Mouse (Mus musculus) heart, embryonic 15.5 days (tissue): Measurements from ENCODE around the gene B3galt1. TPM values are rescaled to one million over a fixed set of nuclear protein-coding genes. Genes with fewer than 3 reads are reported as not detected.

Source experiments
- ATAC-seq: fragments of 200-750 bp; cut with Nextera tagmentation; replicated peaks from 2 replicates; pipeline ENCODE4 v1.8.0; 2017; ENCODE audit warnings: low read depth, moderate TSS enrichment; ENCODE audit not compliant: insufficient number of reproducible peaks, insufficient read depth, low FRiP score
- H3K27ac ChIP-seq: fragments of 300-500 bp; sonication (generic); 2 replicates; pipeline ENCODE4 v1.5.1; 2015; ENCODE audit warnings: mild to moderate bottlenecking, inconsistent platforms
- H3K27me3 ChIP-seq: fragments of 300-500 bp; sonication (generic); 2 replicates; pipeline ENCODE4 v1.6.1; 2015; ENCODE audit warnings: inconsistent platforms
- H3K36me3 ChIP-seq: fragments of 300-500 bp; sonication (generic); 2 replicates; pipeline ENCODE4 v1.6.1; 2015; ENCODE audit warnings: mild to moderate bottlenecking, inconsistent platforms
- H3K4me1 ChIP-seq: fragments of 300-500 bp; sonication (generic); replicated peaks from 2 replicates; pipeline ENCODE4 v1.6.1; 2015; ENCODE audit warnings: inconsistent platforms
- H3K4me2 ChIP-seq: fragments of 300-500 bp; sonication (generic); 2 replicates; pipeline ENCODE4 v1.6.1; 2015; ENCODE audit warnings: inconsistent platforms, mild to moderate bottlenecking, moderate library complexity
- H3K4me3 ChIP-seq: fragments of 300-500 bp; sonication (generic); 2 replicates; pipeline ENCODE4 v1.5.1; 2015; ENCODE audit warnings: mild to moderate bottlenecking, inconsistent platforms
- H3K9ac ChIP-seq: fragments of 300-500 bp; sonication (generic); 2 replicates; pipeline ENCODE4 v1.6.1; 2015; ENCODE audit warnings: mild to moderate bottlenecking, inconsistent platforms
- H3K9me3 ChIP-seq: fragments of 300-500 bp; sonication (generic); replicated peaks from 2 replicates; pipeline ENCODE4 v1.6.1; 2016; ENCODE audit warnings: inconsistent platforms
- WGBS: fragments of 180-500 bp; shearing (Covaris S2); methylation state at CpG from one replicate; pipeline ENCODE4 v1.1.7; 2015; ENCODE audit warnings: mixed read lengths; 5-methylcytosine and 5-hydroxymethylcytosine counted together
- polyA plus RNA-seq: library from polyadenylated mRNA; unstranded; fragments of >200 nt; fragmentation: Nextera tagmentation; extraction: Ambion mirVana; gene quantifications from 2 replicates; pipeline ENCODE4 v1.2.1, GENCODE M21; 2015

B3galt1 gene
- polyA plus RNA-seq, 1 experiment from 2014 or later: 7.6 TPM

DNA sequence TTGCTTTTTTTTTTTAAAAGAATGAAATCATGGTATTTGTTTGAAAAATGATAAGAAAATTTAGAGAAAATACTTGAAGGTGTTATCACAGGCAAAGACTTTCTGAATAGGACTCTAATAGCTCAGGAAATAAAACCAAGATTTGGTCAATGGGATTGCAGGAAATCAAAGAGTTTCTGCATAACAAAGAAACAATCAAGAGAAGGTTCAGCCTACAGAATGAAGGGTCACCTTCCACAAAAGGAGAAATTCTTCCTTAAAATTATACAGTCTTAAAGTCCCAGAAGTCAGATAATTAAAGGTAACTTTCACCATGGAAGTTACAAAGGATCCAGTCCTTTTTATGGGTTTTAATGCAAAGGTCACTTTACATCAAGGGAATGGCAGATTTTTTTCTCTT lies 24.7 kb downstream of the B3galt1 start:
- ATAC-seq: no peak
- Histone ChIP-seq H3K4me1 (peaks cover 8% of the 10 kb centered on the region), H3K4me2 (no peak overlapping the region), H3K36me3 (no peaks in the 10 kb centered on the region), H3K27ac (no peak overlapping the region), H3K27me3 (no peaks in the 10 kb centered on the region), H3K9me3 (no peaks in the 10 kb centered on the region), H3K9ac (no peak overlapping the region), H3K4me3 (no peak overlapping the region)

DNA sequence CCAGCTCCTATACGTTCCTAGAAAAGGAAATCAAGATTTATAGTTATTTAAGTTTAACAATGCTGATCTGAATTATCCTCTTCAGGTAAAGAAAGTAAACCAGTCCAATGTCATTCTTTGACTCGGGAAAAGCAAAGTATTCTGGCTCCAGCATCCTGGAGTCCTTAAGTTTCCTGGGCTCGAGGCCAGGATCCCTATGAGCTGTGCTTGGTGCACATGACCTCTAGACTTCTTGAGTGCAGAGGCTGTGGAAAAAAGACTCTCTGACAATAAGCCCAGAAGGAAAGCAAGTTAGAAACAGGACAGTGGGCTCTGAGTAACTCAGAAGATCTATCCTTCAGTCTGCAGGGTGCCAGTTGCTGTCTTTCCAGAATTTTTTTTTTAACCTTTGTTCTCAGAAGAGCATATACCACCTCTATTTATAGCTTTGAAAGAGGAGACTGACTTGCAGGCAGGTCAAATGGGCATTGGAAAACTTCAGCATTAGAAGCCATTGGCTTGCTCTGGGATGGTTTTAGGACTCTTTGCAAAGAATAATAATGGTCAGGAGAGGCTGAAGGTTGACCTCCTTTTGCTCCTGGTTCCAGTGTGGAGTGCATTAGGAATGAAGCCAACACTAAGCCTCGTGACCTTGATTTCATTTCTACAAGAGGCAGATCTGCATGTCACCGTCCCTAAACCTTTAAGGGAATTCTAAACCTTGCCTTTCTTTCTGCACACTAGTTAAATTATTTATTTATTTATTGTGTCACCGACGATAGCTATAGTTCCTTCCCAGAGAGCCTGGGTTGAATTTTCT lies 26.4 kb downstream of the B3galt1 start:
- Histone ChIP-seq H3K4me1 (peaks cover 8% of the 10 kb centered on the region), H3K27me3 (no peaks in the 10 kb centered on the region), H3K27ac (peak overlapping the region; percentile 78), H3K4me2 (no peak overlapping the region), H3K9me3 (no peaks in the 10 kb centered on the region), H3K4me3 (no peak overlapping the region), H3K9ac (no peak overlapping the region), H3K36me3 (no peaks in the 10 kb centered on the region)
- 55% methylated on average over 7 of the region's 7 CpGs for WGBS
- ATAC-seq: no peak; the same call in 1 of the 2 replicates

DNA sequence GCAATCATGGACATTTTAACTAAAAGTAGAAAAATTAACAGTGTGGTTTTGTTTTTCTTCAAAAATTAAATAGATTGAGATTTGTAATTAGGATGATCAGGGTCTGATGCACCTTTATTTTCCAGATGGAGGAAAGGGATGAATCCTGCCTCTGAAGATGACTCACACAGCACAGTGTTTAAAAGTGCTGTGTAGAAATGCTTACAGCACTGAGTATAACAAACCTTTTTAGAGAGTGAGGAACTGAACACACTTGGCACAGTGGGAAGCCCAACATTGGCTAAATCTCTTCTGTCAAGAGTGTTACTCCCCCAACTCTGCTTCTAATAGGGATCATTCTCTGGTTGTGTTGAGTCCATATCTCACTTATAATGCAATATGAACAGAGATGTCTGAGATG lies 57.2 kb downstream of the B3galt1 start:
- Histone ChIP-seq H3K9me3 (no peaks in the 10 kb centered on the region), H3K27ac (no peak overlapping the region), H3K4me2 (no peak overlapping the region), H3K4me3 (no peak overlapping the region), H3K27me3 (no peaks in the 10 kb centered on the region), H3K9ac (no peak overlapping the region), H3K4me1 (peaks cover 7% of the 10 kb centered on the region), H3K36me3 (no peaks in the 10 kb centered on the region)
- no peak for ATAC-seq

DNA sequence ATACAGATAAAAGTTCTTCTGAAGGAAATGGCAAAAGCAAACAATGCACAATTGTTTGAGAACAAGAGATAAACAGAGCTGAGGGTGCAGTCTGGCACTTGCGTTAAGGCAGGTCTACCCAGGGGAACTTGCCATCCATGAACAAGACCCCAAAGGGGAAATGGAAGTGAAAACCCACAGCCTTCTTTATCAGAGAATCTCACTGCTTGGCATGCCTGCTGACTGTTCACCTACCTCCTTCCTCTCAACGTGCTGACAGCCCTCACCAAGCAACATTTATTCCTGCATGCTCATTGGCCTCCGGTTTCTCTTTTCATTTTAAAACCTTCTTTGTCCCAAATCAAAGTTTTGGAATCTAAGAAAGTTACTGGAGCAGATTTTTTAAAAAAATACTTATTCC lies 62.0 kb downstream of the B3galt1 start:
- no peaks in the 10 kb centered on the region for H3K9me3 ChIP-seq
- no peaks in the 10 kb centered on the region for H3K36me3 ChIP-seq
- peaks cover 11% of the 10 kb centered on the region for H3K4me1 ChIP-seq
- peak overlapping the region; percentile 80 for H3K27ac ChIP-seq
- no peak overlapping the region for H3K4me2 ChIP-seq
- no peaks in the 10 kb centered on the region for H3K27me3 ChIP-seq
- WGBS: 25% methylated on average over 3 of the region's 3 CpGs
- no peak for ATAC-seq
- no peak overlapping the region for H3K9ac ChIP-seq
- no peak overlapping the region for H3K4me3 ChIP-seq

DNA sequence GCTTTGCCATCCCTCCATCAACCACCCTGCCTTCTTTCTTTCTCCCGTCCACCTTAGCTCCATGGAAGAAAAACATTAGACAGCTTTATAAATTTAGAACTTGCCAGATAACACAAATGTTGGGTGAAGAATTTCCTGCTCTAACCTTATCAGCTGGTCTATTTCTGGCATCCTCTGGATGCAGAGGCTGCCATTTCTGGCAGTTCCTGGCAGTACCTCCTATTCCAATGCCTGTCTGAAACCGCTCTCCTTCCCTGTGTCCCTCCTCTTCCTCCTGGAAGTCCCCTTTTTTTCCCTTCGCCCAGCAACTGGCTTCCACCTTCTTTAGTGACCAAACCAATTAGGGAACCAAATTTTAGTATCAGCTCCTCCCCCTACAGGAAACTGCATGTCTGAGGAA lies 62.6 kb downstream of the B3galt1 start:
- H3K36me3 ChIP-seq: no peaks in the 10 kb centered on the region
- H3K9ac ChIP-seq: no peak overlapping the region
- H3K4me2 ChIP-seq: peak overlapping the region; percentile 46; the same call in 1 of the 2 replicates
- H3K27me3 ChIP-seq: no peaks in the 10 kb centered on the region
- peaks cover 11% of the 10 kb centered on the region for H3K4me1 ChIP-seq
- ATAC-seq: peak; percentile 70
- 25% methylated on average over 3 of the region's 3 CpGs for WGBS
- no peaks in the 10 kb centered on the region for H3K9me3 ChIP-seq
- H3K27ac ChIP-seq: peak overlapping the region; percentile 80
- no peak overlapping the region for H3K4me3 ChIP-seq

DNA sequence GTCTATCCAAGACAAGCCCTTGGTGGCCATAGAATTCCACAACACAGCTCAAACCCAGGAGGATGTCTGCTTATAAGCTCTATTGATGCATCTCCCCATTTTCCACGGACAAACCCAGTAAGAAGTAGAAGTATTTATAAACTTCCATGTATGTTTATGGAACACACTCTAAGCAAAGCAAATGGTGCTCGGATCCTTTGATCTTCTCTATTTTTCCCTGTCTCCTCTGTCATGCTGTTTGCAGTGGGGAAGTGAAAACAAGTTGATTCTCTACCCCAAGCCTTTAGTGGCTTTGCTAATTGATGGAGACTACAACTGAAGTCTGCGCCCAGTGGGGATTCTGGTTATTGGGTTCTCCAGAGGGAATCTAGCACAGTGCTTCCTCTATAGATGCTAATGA lies 89.2 kb downstream of the B3galt1 start:
- H3K9me3 ChIP-seq: no peaks in the 10 kb centered on the region
- H3K4me1 ChIP-seq: no peaks in the 10 kb centered on the region
- H3K27ac ChIP-seq: no peak overlapping the region
- WGBS: 68% methylated on average over 3 of the region's 3 CpGs
- no peak for ATAC-seq
- no peaks in the 10 kb centered on the region for H3K27me3 ChIP-seq
- no peak overlapping the region for H3K4me3 ChIP-seq
- no peaks in the 10 kb centered on the region for H3K36me3 ChIP-seq
- H3K4me2 ChIP-seq: no peak overlapping the region
- no peak overlapping the region for H3K9ac ChIP-seq

DNA sequence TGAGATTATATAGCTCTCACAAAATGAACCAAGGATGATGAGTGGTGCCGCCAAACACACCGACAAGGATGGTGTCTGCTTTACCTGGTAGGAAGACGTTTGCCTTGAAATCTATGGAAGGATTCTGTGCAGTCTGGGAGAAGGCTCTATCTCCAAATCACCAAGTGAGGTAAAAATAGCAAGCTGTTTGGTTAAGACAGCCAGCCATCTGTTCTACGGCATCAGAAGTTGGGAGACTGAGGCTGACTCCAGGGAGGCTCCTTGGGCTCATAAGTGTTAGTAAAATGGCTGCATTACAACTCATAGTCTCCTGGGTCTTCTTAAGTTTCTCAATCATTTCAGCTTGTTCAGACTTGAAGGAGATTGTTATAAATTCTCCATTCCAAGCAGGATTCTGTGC lies 91.7 kb downstream of the B3galt1 start:
- WGBS: 60% methylated on average over 4 of the region's 4 CpGs
- H3K36me3 ChIP-seq: no peaks in the 10 kb centered on the region
- no peak overlapping the region for H3K9ac ChIP-seq
- H3K4me2 ChIP-seq: no peak overlapping the region
- H3K4me1 ChIP-seq: no peaks in the 10 kb centered on the region
- H3K4me3 ChIP-seq: no peak overlapping the region
- H3K27me3 ChIP-seq: no peaks in the 10 kb centered on the region
- ATAC-seq: no peak
- no peak overlapping the region for H3K27ac ChIP-seq
- H3K9me3 ChIP-seq: no peaks in the 10 kb centered on the region

DNA sequence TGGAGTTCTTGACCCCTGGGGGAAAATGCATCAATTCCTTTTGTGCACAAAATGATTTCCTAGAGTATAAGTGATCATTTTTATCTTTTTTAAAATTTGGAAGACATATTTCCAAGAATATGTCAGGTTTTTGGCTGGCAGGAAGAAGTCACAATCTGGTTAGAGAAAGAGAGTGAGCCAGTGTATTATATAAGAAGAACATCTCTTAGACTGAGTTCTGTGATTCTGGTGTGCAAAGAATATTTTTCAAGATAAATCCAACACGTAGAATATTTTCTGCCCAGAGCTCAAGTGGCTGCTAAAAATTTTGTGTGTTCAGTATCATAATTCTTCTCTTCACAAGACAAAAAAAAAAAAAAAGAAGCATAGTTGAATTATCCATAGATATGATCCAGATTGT lies 92.4 kb downstream of the B3galt1 start:
- no peaks in the 10 kb centered on the region for H3K27me3 ChIP-seq
- no peak overlapping the region for H3K27ac ChIP-seq
- no peaks in the 10 kb centered on the region for H3K4me1 ChIP-seq
- no peak overlapping the region for H3K4me2 ChIP-seq
- H3K9ac ChIP-seq: no peak overlapping the region
- H3K36me3 ChIP-seq: no peaks in the 10 kb centered on the region
- H3K9me3 ChIP-seq: no peaks in the 10 kb centered on the region
- WGBS: 82% methylated on average over 1 of the region's 1 CpGs
- H3K4me3 ChIP-seq: no peak overlapping the region
- ATAC-seq: no peak

DNA sequence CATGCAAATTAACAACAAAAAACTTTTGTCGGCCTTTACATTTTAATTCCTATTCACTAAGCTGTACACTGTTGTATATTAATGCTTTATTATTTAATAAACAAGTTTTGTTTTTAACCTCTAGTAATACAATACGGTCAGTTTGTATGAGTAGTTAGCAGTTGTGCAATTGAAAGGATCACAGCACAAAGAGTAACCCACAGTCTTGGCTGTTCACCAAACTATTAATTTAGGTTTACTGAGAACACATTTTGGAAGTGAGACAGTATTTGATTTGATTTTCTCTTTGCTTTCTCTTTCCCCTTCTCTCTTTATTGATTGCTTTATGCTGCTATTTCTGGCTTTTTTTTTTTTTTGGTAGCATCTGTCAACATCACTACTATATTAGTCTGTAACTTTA lies 106.0 kb downstream of the B3galt1 start:
- H3K27ac ChIP-seq: no peak overlapping the region
- H3K4me1 ChIP-seq: no peaks in the 10 kb centered on the region
- no peak overlapping the region for H3K9ac ChIP-seq
- H3K36me3 ChIP-seq: no peaks in the 10 kb centered on the region
- no peaks in the 10 kb centered on the region for H3K27me3 ChIP-seq
- H3K4me3 ChIP-seq: no peak overlapping the region
- H3K4me2 ChIP-seq: no peak overlapping the region
- no peak for ATAC-seq
- WGBS: 91% methylated on average over 2 of the region's 2 CpGs
- H3K9me3 ChIP-seq: no peaks in the 10 kb centered on the region

DNA sequence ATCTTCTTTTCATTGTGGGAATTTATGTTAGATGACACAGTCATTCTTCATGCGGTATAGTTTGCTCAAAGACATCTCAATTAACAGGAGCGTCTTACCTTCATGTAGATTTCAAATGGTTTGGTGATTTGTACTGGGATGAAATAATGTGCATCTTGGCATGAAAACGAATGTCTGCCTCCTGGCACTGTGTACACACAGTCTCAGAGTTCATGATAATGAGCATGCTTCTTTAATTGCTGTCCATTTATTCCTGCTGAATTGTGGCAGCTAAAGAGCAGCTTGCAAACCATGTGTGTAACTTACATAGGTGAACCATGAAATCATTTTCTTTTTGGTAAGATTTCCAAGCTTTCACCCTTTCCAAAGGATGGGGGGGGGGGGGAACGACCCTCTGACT lies 112.0 kb downstream of the B3galt1 start:
- H3K4me1 ChIP-seq: no peaks in the 10 kb centered on the region
- no peaks in the 10 kb centered on the region for H3K36me3 ChIP-seq
- H3K4me3 ChIP-seq: no peak overlapping the region
- no peak overlapping the region for H3K27ac ChIP-seq
- no peaks in the 10 kb centered on the region for H3K27me3 ChIP-seq
- ATAC-seq: no peak
- H3K4me2 ChIP-seq: no peak overlapping the region
- H3K9me3 ChIP-seq: no peaks in the 10 kb centered on the region
- 71% methylated on average over 4 of the region's 4 CpGs for WGBS
- no peak overlapping the region for H3K9ac ChIP-seq

DNA sequence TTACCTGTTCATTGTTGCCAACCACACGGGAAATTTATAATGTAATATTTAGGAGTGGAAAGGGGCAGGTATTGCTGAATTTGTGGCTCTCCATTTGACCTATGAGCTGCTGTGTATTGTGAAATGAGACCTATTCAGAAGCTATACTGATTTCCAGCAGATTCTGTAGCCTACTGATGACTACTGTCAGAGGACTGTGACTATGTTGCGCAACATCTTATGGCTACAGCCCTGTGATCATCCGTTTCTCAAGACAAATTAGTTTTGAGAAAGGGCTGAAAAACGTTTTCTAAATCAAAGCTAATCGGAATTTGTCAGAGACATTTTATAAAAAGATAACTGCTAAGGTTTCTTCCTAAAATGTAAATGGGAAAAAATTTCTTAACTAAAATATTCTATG lies 158.6 kb downstream of the B3galt1 start:
- ATAC-seq: no peak
- no peak overlapping the region for H3K9ac ChIP-seq
- H3K27me3 ChIP-seq: no peaks in the 10 kb centered on the region
- H3K4me3 ChIP-seq: no peak overlapping the region
- no peak overlapping the region for H3K27ac ChIP-seq
- no peak overlapping the region for H3K4me2 ChIP-seq
- 77% methylated on average over 5 of the region's 5 CpGs for WGBS
- H3K4me1 ChIP-seq: no peaks in the 10 kb centered on the region
- no peaks in the 10 kb centered on the region for H3K9me3 ChIP-seq
- no peaks in the 10 kb centered on the region for H3K36me3 ChIP-seq

DNA sequence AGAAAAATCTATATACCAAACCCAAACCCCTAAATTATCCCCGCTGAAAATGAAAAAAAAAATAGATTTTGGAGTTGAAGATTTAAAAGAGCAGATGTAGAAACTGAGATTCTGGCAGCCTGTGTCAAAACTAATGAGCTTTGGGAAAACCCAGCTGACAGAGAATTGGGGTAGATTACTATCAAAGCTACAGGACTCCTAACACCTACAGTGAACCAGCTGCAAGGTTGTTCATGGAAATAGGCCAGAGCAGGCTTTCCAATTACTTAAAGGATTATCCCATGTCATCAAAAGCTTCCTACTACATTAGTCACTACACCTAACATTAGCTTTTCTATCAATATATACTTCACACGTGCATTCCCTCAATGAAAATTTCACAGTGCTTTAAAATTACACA lies 165.1 kb downstream of the B3galt1 start:
- H3K4me3 ChIP-seq: no peak overlapping the region
- H3K4me2 ChIP-seq: no peak overlapping the region
- no peak overlapping the region for H3K27ac ChIP-seq
- no peak for ATAC-seq
- no peaks in the 10 kb centered on the region for H3K36me3 ChIP-seq
- no peaks in the 10 kb centered on the region for H3K4me1 ChIP-seq
- no peak overlapping the region for H3K9ac ChIP-seq
- no peaks in the 10 kb centered on the region for H3K27me3 ChIP-seq
- 76% methylated on average over 2 of the region's 2 CpGs for WGBS
- H3K9me3 ChIP-seq: no peaks in the 10 kb centered on the region
